Mouse (Mus musculus) cortical plate, adult 2 months (tissue): ENCODE data around the gene Gm10134. TPM values are rescaled to one million over a fixed set of nuclear protein-coding genes. Genes with fewer than 3 reads are reported as not detected.
A peak's percentile ranks its signal among the peaks of the same experiment; 100 is the strongest.

ENCODE experiments used
- H3K27ac ChIP-seq: fragments of 200-500 bp; 2 replicates; pipeline ENCODE4 v1.5.1; 2012; ENCODE audit warnings: low read length, control low read depth, inconsistent platforms; ENCODE audit not compliant: insufficient read depth
- H3K4me1 ChIP-seq: fragments of 200-500 bp; 2 replicates; pipeline ENCODE4 v1.6.1; 2011; ENCODE audit warnings: low read length; ENCODE audit not compliant: control insufficient read depth, insufficient read depth
- H3K4me3 ChIP-seq: fragments of 200-500 bp; 2 replicates; pipeline ENCODE4 v1.5.1; 2011; ENCODE audit warnings: mild to moderate bottlenecking, low read length, control low read depth; ENCODE audit not compliant: insufficient read depth
- CTCF ChIP-seq: fragments of 200-500 bp; IDR thresholded peaks from 2 replicates; pipeline ENCODE4 v1.5.1; 2011; ENCODE audit warnings: mild to moderate bottlenecking, control low read depth, low read length; ENCODE audit not compliant: insufficient read depth; ENCODE audit errors: extremely low read depth
- POLR2A ChIP-seq: fragments of 200-500 bp; IDR thresholded peaks from 2 replicates; pipeline ENCODE4 v1.6.1; 2011; ENCODE audit warnings: mild to moderate bottlenecking, low read length, control low read depth; ENCODE audit not compliant: insufficient read depth; ENCODE audit errors: extremely low read depth
- polyA plus RNA-seq: library from polyadenylated mRNA; depleted of rRNA; stranded (reverse); fragments of >200 nt; gene quantifications from 2 replicates; pipeline ENCODE4 v1.2.3, GENCODE M21; 2012

Gm10134 gene
- polyA plus RNA-seq, 1 experiment: 0.79 TPM

DNA sequence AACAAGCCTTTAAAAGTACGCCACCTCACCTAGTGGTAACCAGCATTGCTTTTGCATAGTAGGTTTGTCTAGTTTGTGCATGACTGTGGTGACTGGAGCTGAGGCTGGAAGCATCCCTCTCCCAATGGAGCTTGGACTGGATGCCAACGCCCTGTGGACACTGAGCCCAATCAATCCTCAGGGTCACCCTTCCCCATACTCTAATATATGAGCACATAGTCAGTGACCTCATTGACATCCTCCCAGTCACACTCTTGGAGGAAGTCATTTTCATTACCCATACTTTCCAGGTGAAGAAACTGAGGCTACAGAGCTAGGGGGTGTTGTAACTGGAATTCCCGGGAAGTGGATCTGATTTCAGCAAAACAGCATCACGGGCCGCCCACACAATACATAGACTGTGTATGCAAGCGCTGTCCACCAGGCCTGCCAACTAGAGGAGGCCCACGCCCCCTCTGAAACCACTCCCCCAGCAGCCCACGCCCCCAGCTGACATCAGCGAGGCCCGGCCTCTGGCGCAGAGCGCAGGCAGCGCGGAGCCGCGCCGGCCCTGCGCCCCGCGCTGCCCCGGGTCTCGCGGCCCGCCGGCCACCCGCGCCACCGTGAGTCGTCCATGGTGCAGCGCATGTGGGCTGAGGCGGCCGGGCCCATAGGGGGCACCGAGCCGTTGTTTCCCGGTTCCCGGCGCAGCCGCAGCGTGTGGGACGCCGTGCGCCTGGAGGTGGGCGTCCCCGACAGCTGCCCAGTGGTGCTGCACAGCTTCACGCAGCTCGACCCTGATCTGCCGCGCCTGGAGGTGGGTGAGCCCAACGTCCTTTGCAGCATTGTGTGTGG, 27.3 kb downstream of the Gm10134 start:
- TF ChIP-seq CTCF (no peak), POLR2A (peak; percentile 51)
- peak overlapping the region; percentile 91 for H3K4me3 ChIP-seq
- peak overlapping the region; percentile 93 for H3K27ac ChIP-seq
- peaks cover 21% of the 10 kb centered on the region for H3K4me1 ChIP-seq

DNA sequence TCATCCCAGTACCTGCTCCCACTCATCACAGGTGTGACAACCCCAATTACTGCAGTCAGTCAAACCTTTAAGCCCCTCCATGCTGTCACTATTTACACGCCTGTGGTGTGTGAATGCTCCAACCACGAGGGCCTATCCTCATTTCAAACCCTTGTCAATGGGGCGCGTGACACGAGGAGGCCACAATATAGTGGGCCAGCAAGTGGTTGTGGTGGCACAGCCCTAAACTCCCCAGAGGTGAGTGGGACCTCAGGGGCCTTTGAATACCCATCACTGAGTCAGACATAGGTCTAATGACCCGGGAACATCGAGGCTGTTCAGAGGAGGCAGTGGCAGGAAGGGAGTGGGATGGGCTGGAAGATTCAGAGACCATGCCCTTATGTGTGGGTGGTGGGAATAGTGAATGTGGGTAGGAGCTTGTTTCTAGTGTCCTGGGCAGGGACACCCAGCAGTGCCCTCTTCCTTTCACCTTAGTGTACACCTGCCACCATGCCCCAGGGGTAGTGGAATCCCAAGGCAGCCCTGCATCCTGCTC, 28.1 kb downstream of the Gm10134 start:
- TF ChIP-seq POLR2A: no peak
- no peak for TF ChIP-seq CTCF
- Histone ChIP-seq H3K4me1 (peaks cover 26% of the 10 kb centered on the region), H3K27ac (peak overlapping the region; percentile 93), H3K4me3 (peak overlapping the region; percentile 91)

DNA sequence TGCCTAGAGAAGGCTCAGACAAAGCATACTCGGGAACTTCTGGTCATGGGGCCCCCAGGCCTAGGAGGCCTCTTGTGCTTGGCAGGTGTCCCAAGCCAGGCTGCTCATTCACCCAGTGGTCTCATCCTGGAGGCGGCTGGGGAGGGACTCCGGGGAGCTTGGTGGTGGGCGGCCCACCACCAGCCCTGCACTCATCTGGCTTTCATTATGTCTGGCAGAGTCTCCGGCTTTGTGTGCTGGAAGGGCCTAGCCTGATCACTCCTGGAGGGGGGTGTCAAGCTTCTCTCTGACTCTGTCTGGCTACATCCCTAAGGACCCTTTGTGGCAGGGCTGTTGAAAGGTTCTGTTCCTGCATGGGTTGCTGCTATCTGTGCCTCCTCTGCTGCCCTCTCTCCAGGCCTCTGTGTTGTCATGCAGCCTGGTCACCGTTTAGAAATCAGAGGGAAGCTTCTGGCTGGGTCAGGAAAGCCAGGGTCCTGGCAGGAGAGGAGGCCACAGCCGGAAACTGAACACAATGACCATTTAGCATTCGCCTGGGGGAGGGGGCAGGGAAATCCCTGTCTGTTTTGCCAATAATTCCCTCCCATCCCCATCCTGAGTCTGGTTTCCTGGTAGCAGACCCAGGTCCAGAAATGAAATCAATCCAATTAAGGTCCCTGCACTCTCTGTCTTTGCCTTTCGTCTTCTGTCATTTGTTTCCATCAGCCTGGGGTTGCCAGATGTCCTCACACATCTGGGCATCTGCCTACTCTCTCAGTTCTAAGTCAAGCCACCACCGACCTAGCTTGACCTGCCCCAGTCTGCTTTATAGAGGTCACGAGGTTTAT, 28.8 kb downstream of the Gm10134 start:
- no peak for TF ChIP-seq POLR2A
- TF ChIP-seq CTCF: no peak
- H3K4me3 ChIP-seq: peak overlapping the region; percentile 91
- peak overlapping the region; percentile 93 for H3K27ac ChIP-seq
- peaks cover 31% of the 10 kb centered on the region for H3K4me1 ChIP-seq

DNA sequence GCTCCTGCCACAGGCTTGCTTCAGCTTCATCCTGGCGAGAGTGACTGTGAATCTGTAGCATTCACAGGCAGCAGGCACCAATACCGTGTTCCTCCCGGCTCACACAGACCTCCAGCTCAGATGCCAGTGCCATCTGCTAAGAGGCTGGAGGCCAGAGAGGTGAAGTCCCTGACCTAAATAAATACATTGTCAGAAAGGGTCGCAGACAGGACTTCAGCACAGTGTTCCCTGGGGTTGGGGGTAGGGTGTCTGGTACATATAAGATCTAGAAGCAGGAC, 29.3 kb downstream of the Gm10134 start:
- H3K4me1 ChIP-seq: peaks cover 32% of the 10 kb centered on the region
- H3K27ac ChIP-seq: peak overlapping the region; percentile 93
- TF ChIP-seq POLR2A (no peak), CTCF (no peak)
- H3K4me3 ChIP-seq: peak overlapping the region; percentile 91

DNA sequence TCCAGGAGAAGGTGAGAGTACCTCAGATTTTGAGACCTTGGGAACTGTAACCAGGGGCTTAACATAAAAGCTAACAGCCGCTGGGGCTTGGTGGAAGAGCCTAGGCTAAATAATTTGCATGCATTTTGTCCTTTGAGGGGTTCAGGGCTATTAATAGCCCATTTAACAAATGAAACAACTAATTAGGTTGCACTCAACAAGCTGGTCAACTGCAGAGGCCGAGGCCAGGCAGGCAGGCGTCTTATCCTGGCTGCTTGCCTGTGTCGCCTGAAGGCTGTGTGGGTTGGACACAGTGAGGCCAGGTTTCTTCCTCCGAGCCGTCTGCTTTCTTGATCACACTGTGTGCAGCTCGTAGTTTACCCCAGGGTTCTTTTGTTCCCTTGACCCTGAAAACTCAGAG, 29.8 kb downstream of the Gm10134 start:
- TF ChIP-seq POLR2A: no peak
- H3K4me1 ChIP-seq: peaks cover 31% of the 10 kb centered on the region
- H3K4me3 ChIP-seq: peak overlapping the region; percentile 91
- peak overlapping the region; percentile 93 for H3K27ac ChIP-seq

DNA sequence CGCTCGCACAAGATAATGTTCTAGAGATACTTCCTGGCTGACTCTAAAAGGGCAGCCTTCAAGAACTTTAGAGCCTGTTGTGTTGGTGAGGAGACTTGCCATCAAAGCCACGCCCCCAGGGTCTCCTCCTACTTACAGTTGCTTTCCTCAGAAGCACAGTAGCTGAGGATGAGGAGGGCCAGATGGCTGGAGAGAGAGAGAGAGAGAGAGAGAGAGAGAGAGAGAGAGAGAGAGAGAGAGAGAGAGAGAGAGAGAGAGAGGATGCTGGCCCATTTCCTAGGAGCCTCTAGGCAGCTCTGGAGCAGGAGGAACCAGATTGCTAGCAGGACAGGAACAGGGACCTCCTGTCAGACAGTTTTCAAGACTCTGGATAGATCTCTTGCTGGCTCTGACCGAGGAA, 30.3 kb downstream of the Gm10134 start:
- Histone ChIP-seq H3K27ac (peak overlapping the region; percentile 60), H3K4me3 (peak overlapping the region; percentile 91; the same call in 1 of the 2 replicates), H3K4me1 (peaks cover 31% of the 10 kb centered on the region)

DNA sequence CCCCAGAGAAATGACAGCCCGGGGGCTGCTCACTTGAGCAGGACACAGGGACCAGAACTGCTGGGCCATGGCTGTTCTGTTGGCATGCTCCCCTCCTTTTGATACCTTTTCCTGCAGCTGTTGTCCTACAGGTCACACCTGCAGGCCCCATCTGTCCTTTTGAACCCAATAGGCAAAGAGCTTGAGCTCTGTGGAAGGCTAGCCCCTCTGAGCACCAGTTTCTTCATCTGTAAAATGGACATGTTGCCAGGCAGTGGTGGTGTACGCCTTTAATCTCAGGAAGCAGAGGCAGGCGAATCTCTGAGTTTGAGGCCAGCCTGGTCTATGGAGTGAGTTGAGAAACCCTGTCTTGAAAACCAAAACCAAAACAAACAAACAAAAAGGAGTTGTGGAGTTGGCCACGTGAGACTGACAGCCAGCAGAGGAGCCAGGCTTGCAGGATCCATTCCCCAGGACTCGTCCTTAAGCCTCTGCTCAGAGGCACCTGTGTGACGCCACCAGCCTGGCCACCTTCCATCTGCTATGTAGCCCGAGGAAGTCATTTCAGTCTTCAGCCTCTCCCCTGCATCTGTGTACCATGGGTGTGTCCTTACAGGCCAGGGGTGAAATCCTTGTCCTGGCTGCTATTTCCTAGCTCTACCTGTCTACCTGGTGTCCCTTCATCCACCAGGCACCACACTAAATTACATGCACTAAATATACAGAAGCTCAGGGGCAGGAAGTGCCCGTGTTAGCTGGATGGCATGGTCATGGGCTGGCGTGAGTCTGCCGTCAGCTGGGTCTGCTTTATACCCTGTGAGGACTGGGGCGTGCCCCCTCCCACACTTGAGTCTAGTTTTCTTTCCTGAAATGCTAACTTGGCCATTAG, 31.1 kb downstream of the Gm10134 start:
- Histone ChIP-seq H3K4me1 (peaks cover 31% of the 10 kb centered on the region), H3K27ac (peak overlapping the region; percentile 60; the same call in 1 of the 2 replicates), H3K4me3 (no peak overlapping the region)
- TF ChIP-seq CTCF (no peak), POLR2A (no peak)

More for the DNA sequence above, 30.3 kb downstream of the Gm10134 start:
- TF ChIP-seq CTCF: no peak
- no peak for TF ChIP-seq POLR2A

DNA sequence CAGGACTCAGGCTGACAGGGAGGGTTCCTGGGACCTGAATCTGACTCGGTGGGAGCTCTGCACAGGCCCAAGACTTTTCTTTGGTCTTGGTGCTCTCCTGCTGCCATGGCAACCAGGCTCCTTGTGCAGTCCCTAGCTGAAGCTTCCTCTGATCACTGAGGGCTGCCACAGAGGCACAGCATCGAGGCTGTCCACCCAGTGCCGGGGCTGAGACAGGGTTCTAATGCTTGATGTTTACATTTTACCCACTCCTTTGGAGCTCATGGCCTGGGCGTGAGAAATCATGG, 31.7 kb downstream of the Gm10134 start:
- peak overlapping the region; percentile 35; the same call in 1 of the 2 replicates for H3K27ac ChIP-seq
- H3K4me1 ChIP-seq: peaks cover 31% of the 10 kb centered on the region
- no peak overlapping the region for H3K4me3 ChIP-seq
- TF ChIP-seq CTCF (no peak), POLR2A (no peak)
